Mouse (Mus musculus) bone marrow macrophage, adult 2 months (primary cell): ENCODE measurements at regions not wholly inside any gene's neighbourhood (a gene's known extent, or its start where the extent isn't known, plus 50 kb on each side); places are given as distances from the start of the nearest gene placed in this dataset.

Source experiments
- CTCF ChIP-seq: IDR thresholded peaks from 2 replicates; pipeline ENCODE4 v1.5.1; 2012; ENCODE audit warnings: low read depth, mild to moderate bottlenecking, low read length, moderate library complexity
- POLR2A ChIP-seq: IDR thresholded peaks from 2 replicates; pipeline ENCODE4 v1.6.1; 2012; ENCODE audit warnings: mild to moderate bottlenecking, low read depth, low read length, borderline replicate concordance

- TF ChIP-seq POLR2A (no peak), CTCF (no peak)
Observed at GRCm38 (mm10) chr10:84229224-84229921, 211.0 kb downstream of the Nuak1 start.
